Mouse (Mus musculus) embryonic facial prominence, embryonic 14.5 days (tissue): ENCODE data around the gene Lingo3. TPM values are rescaled to one million over a fixed set of nuclear protein-coding genes. Genes with fewer than 3 reads are reported as not detected.

Source experiments
- ATAC-seq: fragments of 200-750 bp; cut with Nextera tagmentation; 2 replicates; pipeline ENCODE4 v1.8.0; 2017; ENCODE audit warnings: low read depth, moderate number of reproducible peaks, moderate TSS enrichment
- DNase-seq: peaks from one replicate; pipeline ENCODE4 v3.0.0-alpha.2; 2015; ENCODE audit warnings: low spot score
- H3K27ac ChIP-seq: fragments of 300-500 bp; sonication (generic); replicated peaks from 2 replicates; pipeline ENCODE4 v1.5.1; 2014; ENCODE audit warnings: low read depth, mild to moderate bottlenecking, low read length, moderate library complexity
- H3K27me3 ChIP-seq: fragments of 300-500 bp; sonication (generic); replicated peaks from 2 replicates; pipeline ENCODE4 v1.6.1; 2014; ENCODE audit warnings: low read length; ENCODE audit not compliant: control insufficient read depth, insufficient read depth
- H3K36me3 ChIP-seq: fragments of 300-500 bp; sonication (generic); 2 replicates; pipeline ENCODE4 v1.6.1; 2014; ENCODE audit warnings: low read length, mixed read lengths; ENCODE audit not compliant: control insufficient read depth, insufficient read depth
- H3K4me1 ChIP-seq: fragments of 300-500 bp; sonication (generic); 2 replicates; pipeline ENCODE4 v1.6.1; 2014; ENCODE audit warnings: antibody characterized with exemption, low read length; ENCODE audit not compliant: control insufficient read depth, insufficient read depth
- H3K4me2 ChIP-seq: fragments of 300-500 bp; sonication (generic); 2 replicates; pipeline ENCODE4 v1.6.1; 2014; ENCODE audit warnings: low read depth, mild to moderate bottlenecking, low read length, moderate library complexity, mixed read lengths
- H3K4me3 ChIP-seq: fragments of 300-500 bp; sonication (generic); 2 replicates; pipeline ENCODE4 v1.5.1; 2014; ENCODE audit warnings: low read depth, mild to moderate bottlenecking, low read length
- H3K9ac ChIP-seq: fragments of 300-500 bp; sonication (generic); 2 replicates; pipeline ENCODE4 v1.6.1; 2014; ENCODE audit warnings: low read depth, mild to moderate bottlenecking, low read length, moderate library complexity, mixed read lengths
- H3K9me3 ChIP-seq: fragments of 300-500 bp; sonication (generic); 2 replicates; pipeline ENCODE4 v1.6.1; 2016; ENCODE audit warnings: low read length; ENCODE audit not compliant: control insufficient read depth
- WGBS: fragments of 180-500 bp; shearing (Covaris S2); extraction: QIAGEN DNeasy Blood & Tissue Kit; methylation state at CpG from one replicate; pipeline ENCODE4 v1.1.7; 2014; 5-methylcytosine and 5-hydroxymethylcytosine counted together
- polyA plus RNA-seq: library from polyadenylated mRNA; unstranded; fragments of >200 nt; fragmentation: Nextera tagmentation; extraction: Ambion mirVana; gene quantifications from 2 replicates; pipeline ENCODE4 v1.2.1, GENCODE M21; 2014

Gene Lingo3
- polyA plus RNA-seq, 1 experiment from 2014 or later = 1.2 TPM

- Histone ChIP-seq H3K36me3 (peaks cover 26% of the 10 kb centered on the region), H3K4me1 (peaks cover 22% of the 10 kb centered on the region), H3K4me2 (peak within 1 kb of the TSS; percentile 99), H3K27ac (peak within 1 kb of the TSS; percentile 39; the same call in 1 of the 2 replicates), H3K9ac (peak within 1 kb of the TSS; percentile 89), H3K4me3 (peak within 1 kb of the TSS; percentile 96), H3K9me3 (no peaks in the 10 kb centered on the region), H3K27me3 (no peaks in the 10 kb centered on the region)
- WGBS = under 1% methylated on average over 66 of the region's 81 CpGs
- ATAC-seq = peak; percentile 86
- peak; percentile 96 for DNase-seq
These were observed 11.3 kb upstream of the Lingo3 start, which contains the start of the genes Lsm7 and Sppl2b for GRCm38 (mm10) chr10:80854913-80855748. Gene Lsm7, minus strand, starts transcription at chr10:80855209. Gene Sppl2b, plus strand, starts transcription at chr10:80855275.

DNA sequence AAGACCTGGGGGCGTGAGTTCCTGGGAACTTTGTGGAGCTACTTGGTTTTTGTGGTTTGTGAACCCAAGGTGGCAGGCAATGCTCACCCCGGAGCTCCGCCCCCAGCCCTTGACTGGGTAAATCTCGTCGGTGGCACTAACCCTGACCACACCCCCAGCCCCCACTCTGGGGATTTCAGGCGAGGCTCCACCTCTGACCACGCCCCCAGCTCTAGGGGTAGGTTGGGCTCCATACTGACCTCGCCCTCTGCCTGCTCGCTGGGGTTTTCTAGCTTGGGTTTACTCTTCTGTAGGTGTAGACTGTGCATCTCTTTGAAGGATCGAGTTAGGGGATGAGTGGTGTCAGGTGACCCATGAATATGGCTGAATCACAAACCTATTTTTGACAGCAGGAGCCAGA is 4.7 kb upstream of the Lingo3 start:
- 8% methylated on average over 10 of the region's 10 CpGs for WGBS

DNA sequence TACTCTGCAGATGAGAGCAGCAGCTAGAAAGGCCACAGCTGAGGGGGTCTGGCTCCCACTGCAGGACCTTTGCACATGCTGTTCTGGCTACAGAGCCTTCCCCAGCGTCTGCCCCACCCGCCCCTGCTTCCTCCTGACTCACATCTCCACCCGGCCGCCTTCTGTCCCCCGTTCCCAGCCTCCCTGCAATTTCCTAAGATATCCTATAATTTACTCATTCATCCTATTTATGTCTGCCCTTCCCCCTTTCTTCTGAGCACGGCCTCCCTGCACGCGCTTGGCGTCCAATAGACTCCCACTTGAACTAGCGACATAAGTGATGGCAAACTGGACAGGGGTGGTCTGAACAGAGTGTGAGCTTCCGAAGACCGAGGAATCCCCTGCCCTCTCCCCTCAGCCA is 1.9 kb upstream of the Lingo3 start:
- no peak for ATAC-seq
- H3K36me3 ChIP-seq = peaks cover under 1% of the 10 kb centered on the region; the same call in 1 of the 2 replicates
- no peak overlapping the region for H3K9ac ChIP-seq
- no peaks in the 10 kb centered on the region for H3K9me3 ChIP-seq
- H3K27ac ChIP-seq = no peak overlapping the region
- H3K4me1 ChIP-seq = no peaks in the 10 kb centered on the region
- H3K4me3 ChIP-seq = no peak overlapping the region
- no peak overlapping the region for H3K4me2 ChIP-seq
- 76% methylated on average over 12 of the region's 12 CpGs for WGBS
- H3K27me3 ChIP-seq = peaks cover 37% of the 10 kb centered on the region
- DNase-seq = no peak

More for the DNA sequence above, 4.7 kb upstream of the Lingo3 start:
- H3K9ac ChIP-seq = no peak overlapping the region
- peaks cover 22% of the 10 kb centered on the region for H3K27me3 ChIP-seq
- ATAC-seq (peak; percentile 26; the same call in 1 of the 2 replicates), DNase-seq (peak; percentile 68)
- H3K4me1 ChIP-seq = no peaks in the 10 kb centered on the region
- H3K9me3 ChIP-seq = no peaks in the 10 kb centered on the region
- H3K4me3 ChIP-seq = no peak overlapping the region
- H3K4me2 ChIP-seq = no peak overlapping the region
- H3K27ac ChIP-seq = no peak overlapping the region
- peaks cover 26% of the 10 kb centered on the region for H3K36me3 ChIP-seq

DNA sequence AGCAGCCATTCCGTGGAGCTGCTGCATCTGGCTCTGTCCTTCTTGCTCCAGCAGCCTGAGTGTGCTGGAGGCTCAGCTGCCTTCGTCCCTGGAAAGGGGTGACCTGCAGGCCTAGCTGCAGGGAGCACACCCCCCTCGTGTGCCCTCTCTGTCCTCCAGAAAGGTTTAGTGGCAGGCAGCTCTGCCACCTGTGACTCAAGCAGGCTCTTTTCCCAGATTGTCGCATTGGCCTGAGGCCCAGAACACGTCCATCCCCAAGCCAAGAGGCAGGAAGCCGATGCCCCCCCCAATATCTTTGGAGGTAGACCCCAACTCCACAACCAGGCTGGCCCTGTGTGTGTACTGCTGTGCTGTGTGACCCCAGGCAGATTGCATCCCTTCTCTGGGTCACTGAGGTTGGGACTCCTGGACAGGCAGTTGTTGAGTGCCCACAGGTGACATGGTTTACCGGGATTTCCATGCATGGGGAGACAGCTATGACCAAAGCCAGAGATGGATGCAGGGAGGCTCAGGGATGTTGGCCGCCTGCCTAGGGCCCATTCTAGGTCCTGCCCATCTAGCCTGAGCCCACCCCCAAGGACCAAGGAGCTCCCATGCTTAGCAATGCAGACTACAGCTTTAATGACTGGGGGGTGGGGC is 1.3 kb upstream of the Lingo3 start:
- Histone ChIP-seq H3K4me1 (no peaks in the 10 kb centered on the region), H3K36me3 (no peaks in the 10 kb centered on the region), H3K9ac (no peak overlapping the region), H3K27ac (no peak overlapping the region), H3K9me3 (no peaks in the 10 kb centered on the region), H3K4me2 (no peak overlapping the region), H3K27me3 (peaks cover 37% of the 10 kb centered on the region), H3K4me3 (no peak overlapping the region)
- 67% methylated on average over 8 of the region's 8 CpGs for WGBS
- DNase-seq = no peak
- no peak for ATAC-seq

DNA sequence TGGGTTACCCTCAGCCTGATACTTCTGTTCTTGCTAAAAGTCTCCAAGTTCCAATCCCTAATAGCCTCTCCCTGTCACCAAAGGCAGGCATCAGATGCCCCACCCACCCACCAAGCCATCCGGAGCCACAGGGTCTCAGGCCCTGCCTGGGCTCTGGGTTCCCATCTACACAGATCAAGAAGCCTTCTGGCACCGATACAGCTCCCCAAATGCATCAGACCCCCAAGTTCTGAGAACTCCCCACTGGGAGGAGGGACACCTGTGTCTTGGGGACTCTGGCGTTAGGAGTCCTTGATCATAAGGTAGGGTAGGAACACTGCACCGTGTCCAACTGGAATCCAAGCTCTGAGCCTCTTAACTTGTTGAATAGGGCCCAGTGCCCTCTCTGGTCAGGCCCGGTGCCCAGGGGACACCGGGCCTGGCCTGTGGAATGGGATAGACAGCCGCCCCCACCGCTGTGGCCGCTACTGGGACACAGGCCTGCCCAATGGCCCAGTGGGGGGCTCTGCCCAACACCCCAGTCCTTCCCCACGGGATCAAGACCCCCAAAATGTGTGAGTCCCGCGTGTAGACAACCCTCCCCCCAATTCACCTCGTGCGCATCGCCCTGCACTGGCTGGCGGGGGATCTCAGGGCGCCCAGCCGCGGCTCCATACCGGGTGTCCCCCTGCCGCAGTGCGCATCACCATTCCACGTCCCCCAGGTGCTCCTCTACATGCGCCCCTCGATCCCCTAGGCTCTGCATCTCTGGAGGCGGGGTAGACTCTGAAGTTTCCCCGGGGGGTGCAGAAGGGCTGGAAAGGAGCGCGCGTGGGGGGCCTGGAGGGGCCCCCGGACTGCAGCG is 530 bp downstream of the Lingo3 start:
- no peak for ATAC-seq
- peaks cover 37% of the 10 kb centered on the region for H3K27me3 ChIP-seq

DNA sequence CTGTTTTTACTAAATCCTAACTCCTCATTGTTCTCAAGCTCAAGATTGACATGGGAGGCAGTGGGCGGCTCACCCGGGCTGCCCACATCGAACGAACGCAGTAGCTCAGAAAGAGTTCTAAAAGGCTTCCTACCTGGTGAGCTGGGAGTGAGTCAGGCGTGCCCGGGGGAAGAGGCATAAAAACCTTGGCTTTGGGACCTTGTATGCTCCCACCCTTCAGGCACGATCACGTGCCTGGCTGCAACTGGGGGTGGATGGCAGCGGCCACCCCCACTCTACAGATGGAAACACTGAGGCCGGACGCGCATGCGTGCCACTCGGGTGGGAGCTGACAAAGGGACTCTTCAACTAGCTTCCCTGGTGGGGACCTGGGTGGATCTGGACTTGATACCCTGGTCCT is 1.5 kb downstream of the Lingo3 start:
- no peak for DNase-seq
- H3K27me3 ChIP-seq = peaks cover 37% of the 10 kb centered on the region
- H3K4me3 ChIP-seq = no peak overlapping the region
- no peaks in the 10 kb centered on the region for H3K36me3 ChIP-seq
- H3K27ac ChIP-seq = no peak overlapping the region
- no peaks in the 10 kb centered on the region for H3K9me3 ChIP-seq
- no peak overlapping the region for H3K9ac ChIP-seq
- no peak overlapping the region for H3K4me2 ChIP-seq
- no peaks in the 10 kb centered on the region for H3K4me1 ChIP-seq
- ATAC-seq = no peak
- 78% methylated on average over 15 of the region's 15 CpGs for WGBS

More for the DNA sequence above, 530 bp downstream of the Lingo3 start:
- Histone ChIP-seq H3K4me3 (peak overlapping the region; percentile 53), H3K27ac (no peak overlapping the region), H3K9me3 (no peaks in the 10 kb centered on the region), H3K4me1 (no peaks in the 10 kb centered on the region), H3K4me2 (peak overlapping the region; percentile 96), H3K9ac (peak overlapping the region; percentile 68), H3K36me3 (no peaks in the 10 kb centered on the region)
- WGBS = 23% methylated on average over 14 of the region's 32 CpGs
- no peak for DNase-seq

GRCm38 (mm10) chr10:80841685-80842084 is 2.2 kb downstream of the Lingo3 start:
- Histone ChIP-seq H3K9ac (no peak overlapping the region), H3K4me2 (no peak overlapping the region), H3K36me3 (no peaks in the 10 kb centered on the region), H3K27me3 (peaks cover 37% of the 10 kb centered on the region), H3K27ac (no peak overlapping the region), H3K9me3 (no peaks in the 10 kb centered on the region), H3K4me1 (no peaks in the 10 kb centered on the region), H3K4me3 (no peak overlapping the region)
- no peak for DNase-seq
- no peak for ATAC-seq
- 93% methylated on average over 2 of the region's 2 CpGs for WGBS

GRCm38 (mm10) chr10:80839848-80840247 is 4.0 kb downstream of the Lingo3 start:
- Histone ChIP-seq H3K4me2 (no peak overlapping the region), H3K36me3 (no peaks in the 10 kb centered on the region), H3K4me3 (no peak overlapping the region), H3K27ac (no peak overlapping the region), H3K4me1 (no peaks in the 10 kb centered on the region), H3K27me3 (peaks cover 44% of the 10 kb centered on the region), H3K9me3 (peaks cover 1% of the 10 kb centered on the region; the same call in 1 of the 2 replicates), H3K9ac (no peak overlapping the region)
- 68% methylated on average over 6 of the region's 6 CpGs for WGBS
- no peak for DNase-seq
- no peak for ATAC-seq
